Mouse (Mus musculus): Measurements from ENCODE around the gene Tmem50b.

GRCm38 (mm10) chr16:91536372-91536771, 61.2 kb downstream of the Tmem50b start:
- TF ChIP-seq POLR2A (IDR thresholded peaks at IDR 0.05; ENCODE audit: borderline replicate concordance, insufficient read depth, low read length), result no peak
- no peak for TF ChIP-seq CTCF (IDR thresholded peaks at IDR 0.05; ENCODE audit: borderline replicate concordance, insufficient read depth, low read depth, low read length)

Data from cerebellum, adult 2 months (tissue).